Mouse (Mus musculus): ENCODE data around the gene Reps1.
"Not testable (repeated sequence)": the region's sequence is repeated elsewhere in the genome, so short reads cannot be mapped to it uniquely, and the experiment has no call there.

The Reps1 gene

GRCm38 (mm10) chr10:18064606-18065228 lies 9.1 kb downstream of the Reps1 start:
- no peak for DNase-seq (ENCODE audit: low spot score in 2 of 2)

GRCm38 (mm10) chr10:18066031-18066439 lies 10.4 kb downstream of the Reps1 start:
- no peak for DNase-seq (ENCODE audit: low spot score in 2 of 2)

GRCm38 (mm10) chr10:18067761-18068446 lies 12.2 kb downstream of the Reps1 start:
- DNase-seq (ENCODE audit: low spot score in 2 of 2): no peak

DNA sequence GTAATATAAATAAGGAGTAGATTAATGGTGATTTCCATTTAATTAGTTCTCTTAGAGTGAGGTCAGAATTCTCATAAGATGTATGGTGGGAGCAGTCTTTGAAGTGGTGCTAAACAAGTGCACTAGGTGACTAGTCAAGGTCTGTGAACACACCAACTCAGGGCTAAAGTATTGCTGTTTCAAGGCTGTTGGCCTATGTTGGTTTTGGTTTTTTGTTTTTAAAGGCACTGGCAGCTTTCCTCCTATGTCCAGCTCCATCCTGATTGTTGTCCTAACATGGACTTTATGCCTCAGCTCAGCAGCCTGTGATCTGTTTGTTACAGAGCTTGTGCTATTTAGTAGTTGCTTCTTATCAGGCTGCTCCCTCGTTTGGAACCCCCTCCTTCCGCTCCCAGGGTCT lies 13.2 kb downstream of the Reps1 start:
- no peak for DNase-seq (ENCODE audit: low spot score in 2 of 2)

DNA sequence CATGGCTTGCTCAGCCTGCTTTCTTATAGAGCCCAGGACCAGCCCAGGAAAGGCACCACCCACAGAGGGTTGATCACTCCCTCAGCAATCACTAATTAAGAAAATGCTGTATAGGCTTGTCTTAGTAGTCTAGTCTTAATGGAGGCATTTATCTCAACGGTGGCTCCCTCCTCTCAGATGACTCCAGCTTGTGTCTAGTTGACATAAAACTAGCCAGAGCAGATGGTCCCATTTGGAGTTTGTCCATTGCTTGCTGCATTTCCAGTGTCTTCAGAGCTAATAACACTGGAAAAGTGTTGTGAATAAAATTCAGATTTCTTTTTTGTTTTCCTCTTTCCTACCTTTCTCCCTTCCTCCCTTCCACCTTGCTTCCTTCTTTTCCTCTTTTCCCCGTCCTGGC lies 13.9 kb downstream of the Reps1 start:
- DNase-seq (ENCODE audit: low spot score in 2 of 2): no peak

DNA sequence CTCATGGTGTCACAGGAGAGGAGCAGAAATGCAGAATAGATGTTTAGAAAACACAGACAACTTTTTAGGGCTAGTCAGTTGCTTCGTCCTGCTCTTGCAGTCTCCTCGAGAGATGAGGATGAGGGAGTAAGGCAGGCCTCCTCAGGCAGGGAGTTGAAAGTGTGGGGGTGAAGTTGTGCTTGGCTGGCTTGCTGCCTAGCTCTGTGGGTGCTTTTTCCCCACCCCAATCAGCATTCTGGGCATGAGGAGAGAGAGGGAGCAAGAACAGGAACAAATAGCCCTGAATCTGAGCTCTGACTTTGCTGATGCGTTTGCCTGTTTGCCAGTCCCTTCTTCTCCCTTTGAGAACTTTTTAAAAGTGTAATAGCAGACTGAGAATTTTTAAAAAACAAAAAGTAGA lies 14.5 kb downstream of the Reps1 start:
- DNase-seq (ENCODE audit: low spot score in 2 of 2): no peak

DNA sequence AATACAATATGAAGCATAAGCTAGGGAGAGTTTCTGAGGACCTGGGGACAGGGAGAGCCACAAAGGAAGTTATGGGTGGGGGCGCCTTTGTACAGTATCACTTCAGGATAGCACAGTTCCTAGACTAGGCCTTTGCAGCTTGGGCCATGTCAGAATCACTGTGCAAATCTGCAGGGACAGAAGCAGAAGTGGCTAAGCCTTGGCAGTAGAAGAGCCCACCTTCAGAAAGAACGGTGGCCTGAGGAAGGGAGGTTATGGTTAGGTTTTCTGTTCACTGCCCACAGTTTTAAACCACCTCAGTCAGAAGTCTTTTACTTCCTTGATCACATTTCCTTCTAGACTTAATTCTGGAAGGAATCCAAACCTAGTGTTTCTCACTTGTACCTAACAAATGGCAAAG lies 15.0 kb downstream of the Reps1 start:
- no peak for DNase-seq (ENCODE audit: low spot score in 2 of 2)

DNA sequence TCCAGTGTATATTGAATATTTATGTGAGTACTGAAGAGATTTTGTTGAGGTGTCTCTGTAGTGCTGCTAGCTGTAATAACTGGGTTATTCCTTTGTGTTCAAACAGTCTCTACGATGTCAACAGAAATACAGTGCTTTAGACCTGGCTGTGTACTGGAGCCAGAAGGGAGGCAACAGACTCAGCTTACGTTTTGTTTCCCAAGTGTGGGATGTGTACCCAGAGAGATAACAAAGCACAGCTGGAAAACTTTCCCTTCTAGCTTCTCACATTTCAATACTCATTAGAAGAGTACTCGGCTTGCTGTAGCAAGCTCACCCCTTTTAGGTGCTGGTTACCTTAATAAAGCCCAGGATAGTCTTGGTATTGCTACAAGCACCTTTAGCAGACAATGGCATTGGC lies 17.2 kb downstream of the Reps1 start:
- no peak for DNase-seq (ENCODE audit: low spot score in 2 of 2)

- DNase-seq (ENCODE audit: low spot score in 2 of 2): no peak
Measured at GRCm38 (mm10) chr10:18074383-18075075, 18.9 kb downstream of the Reps1 start.

DNA sequence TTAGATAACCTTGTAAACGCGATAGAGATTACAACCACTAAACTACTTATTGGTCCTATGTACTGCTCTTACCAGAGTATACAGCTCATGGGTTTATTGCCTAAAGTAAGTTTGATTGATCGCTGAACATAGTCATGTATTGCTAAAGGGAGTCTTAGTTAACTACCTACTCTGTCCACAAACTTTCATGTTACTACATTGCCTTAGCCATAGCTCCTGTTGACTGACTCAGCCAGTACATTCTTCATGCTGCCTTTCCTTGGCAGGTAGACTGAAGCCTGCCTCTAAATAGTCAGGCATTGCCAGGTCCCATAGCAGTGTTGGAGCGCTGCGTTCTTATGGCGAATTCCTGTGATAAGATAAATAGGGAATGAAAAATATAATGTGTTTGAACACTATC lies 20.2 kb downstream of the Reps1 start:
- DNase-seq (ENCODE audit: low spot score in 2 of 2): no peak

DNA sequence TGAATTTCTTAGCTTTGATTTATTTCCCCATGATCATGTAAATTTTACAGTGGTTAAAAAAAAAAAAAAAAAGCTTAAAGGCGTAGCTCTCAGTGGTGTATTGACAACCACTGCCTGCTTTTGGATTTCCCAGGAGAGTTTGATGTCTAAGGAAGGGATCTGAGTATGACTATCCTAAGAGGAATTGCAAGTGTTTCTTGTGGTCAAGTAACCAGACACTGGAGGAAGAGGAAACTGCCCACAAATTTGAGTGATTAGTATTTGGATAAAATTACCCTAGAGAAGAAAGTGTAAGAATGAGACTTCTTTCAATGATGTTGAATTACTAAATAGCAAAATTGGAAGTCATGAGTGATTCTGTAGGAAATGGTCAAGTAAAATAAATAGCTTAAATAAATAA lies 25.9 kb downstream of the Reps1 start:
- DNase-seq (ENCODE audit: low spot score in 2 of 2): no peak

GRCm38 (mm10) chr10:18082772-18083171 lies 27.1 kb downstream of the Reps1 start:
- no peak for DNase-seq (ENCODE audit: low spot score in 2 of 2)

- DNase-seq (ENCODE audit: low spot score in 2 of 2): no peak
Measured at GRCm38 (mm10) chr10:18090691-18091090, 35.0 kb downstream of the Reps1 start.

GRCm38 (mm10) chr10:18102166-18102565 lies 46.5 kb downstream of the Reps1 start:
- DNase-seq (ENCODE audit: low spot score in 2 of 2): no peak

DNA sequence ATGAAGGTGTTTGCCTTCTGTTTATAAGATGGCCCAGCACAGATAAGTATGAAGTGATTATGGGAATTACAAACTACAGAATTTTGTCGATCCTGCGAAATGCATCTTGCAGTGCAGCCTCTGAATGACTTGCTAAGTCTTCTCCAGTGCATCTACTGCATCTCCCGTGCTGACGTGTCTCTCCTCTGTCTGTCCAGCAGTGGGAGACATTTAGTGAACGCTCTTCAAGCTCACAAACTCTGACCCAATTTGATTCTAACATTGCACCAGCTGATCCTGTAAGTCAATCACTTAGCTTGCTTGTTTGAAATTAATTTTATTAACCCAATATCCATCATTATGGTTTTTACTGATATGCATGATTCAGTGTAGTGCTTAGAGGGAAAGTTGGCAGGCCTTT lies 51.8 kb downstream of the Reps1 start:
- DNase-seq (ENCODE audit: low spot score in 2 of 2): no peak

DNA sequence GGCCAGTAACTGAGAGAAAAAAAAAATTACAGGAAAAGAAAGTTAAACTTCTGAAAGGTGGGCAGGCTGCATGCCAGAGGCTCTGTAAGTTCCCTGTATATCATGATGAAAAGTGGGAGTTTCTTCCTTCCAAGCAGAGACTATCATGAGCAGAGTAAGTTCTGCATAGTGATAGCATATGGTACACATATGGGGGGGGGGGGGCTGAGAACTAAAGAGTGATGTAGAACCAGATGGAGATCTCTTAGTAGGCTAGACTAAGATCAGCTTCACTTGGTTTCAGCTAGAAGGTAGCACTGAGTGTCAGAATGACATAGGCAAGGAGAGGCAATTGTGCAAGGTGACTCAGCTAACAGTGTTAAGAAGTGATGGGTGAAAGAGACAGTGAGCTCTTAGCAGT lies 55.3 kb downstream of the Reps1 start:
- no peak for DNase-seq (ENCODE audit: low spot score in 2 of 2)

DNA sequence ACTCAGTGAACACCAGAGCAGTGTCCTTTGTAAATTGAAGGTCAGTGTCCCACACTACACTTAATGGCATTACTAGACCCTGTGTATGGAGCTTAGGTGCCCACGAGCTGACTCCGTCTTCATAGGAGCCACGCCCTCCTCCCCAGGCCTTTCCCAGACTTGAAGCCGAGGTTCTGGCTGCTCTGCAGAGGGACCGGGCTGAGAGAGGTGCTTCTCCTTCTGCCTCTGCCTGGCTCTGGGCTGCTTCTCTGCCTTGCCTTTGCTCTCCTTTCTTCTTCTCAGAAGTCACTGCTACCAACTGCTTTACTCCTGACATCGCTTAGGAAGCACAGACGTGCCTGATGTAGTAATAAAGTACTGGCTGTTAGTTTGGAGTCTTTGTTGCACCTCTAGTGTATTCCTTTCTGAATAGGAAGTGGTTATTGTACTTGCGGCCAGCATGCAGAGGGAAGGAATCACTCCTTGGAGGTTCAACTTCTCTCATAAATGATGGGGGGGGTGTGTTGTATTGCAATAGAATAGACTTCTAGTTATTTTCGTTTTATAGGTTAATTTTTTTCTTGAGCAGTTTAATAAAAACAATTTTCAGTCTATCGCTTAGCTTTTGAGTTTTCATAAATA lies 57.9 kb downstream of the Reps1 start:
- DNase-seq (ENCODE audit: low spot score in 2 of 2): no peak

- DNase-seq (ENCODE audit: low spot score in 2 of 2): no peak
Measured at GRCm38 (mm10) chr10:18118336-18118735, 62.7 kb downstream of the Reps1 start.

- DNase-seq (ENCODE audit: low spot score in 2 of 2): no peak
Measured at GRCm38 (mm10) chr10:18130276-18130675, 74.6 kb downstream of the Reps1 start.

- no peak for DNase-seq (ENCODE audit: low spot score in 2 of 2)
Measured at GRCm38 (mm10) chr10:18131666-18132650, 76.3 kb downstream of the Reps1 start.

DNA sequence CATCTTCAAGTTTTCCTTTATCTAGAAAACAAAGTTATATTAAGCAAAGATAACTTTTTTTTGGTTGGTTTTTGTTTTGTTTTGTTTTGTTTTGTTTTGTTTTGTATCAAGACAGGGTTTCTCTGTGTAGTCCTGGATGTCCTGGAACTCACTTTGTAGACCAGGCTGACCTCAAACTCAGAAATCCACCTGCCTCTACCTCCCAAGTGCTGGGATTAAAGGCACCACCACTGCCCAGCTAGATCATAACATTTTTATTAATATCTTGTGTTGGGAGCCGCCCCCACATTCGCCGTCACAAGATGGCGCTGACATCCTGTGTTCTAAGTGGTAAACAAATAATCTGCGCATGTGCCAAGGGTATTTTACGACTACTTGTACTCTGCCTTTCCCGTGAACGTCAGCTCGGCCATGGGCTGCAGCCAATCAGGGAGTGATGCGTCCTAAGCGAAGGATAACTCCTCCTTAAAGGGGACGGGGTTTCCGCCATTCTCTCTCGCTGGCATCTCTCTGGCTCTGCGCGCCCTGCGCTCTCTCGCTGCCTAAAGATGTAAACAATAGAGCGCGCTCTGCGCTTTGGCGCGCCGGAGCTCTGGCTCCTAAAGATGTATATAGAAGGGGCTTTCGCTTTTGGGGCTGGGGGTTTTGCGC lies 83.3 kb downstream of the Reps1 start:
- DNase-seq (ENCODE audit: low spot score in 2 of 2): not testable (repeated sequence)

Measured in spleen, postnatal 4 days (tissue).